ENCODE assay signal across 12 mouse cellular contexts in genomic region chr4:106493639-106494038, GRCm38 (mm10). TPM values are rescaled to one million over a fixed set of nuclear protein-coding genes. Genes with fewer than 3 reads are reported as not detected.
DNase-seq lines count a peak whose midpoint lies in the region; ATAC-seq and TF ChIP-seq lines count a peak whose summit lies in the region.
"Had no signal": no experiment of that assay in that cellular context is flagged by ENCODE, and none has a peak within 500 bp of the region (broad histone marks: within the 10 kb centered on the region; RNA-seq: fewer than 3 reads in every experiment).

No protein-coding gene starts in this region.

- DNase-seq in cerebellum, adult 2 months, result no peak
- DNase-seq in cerebellum, adult 18-20 months, result no peak
- DNase-seq in midbrain, embryonic 14.5 days, result peak; percentile 22
- peak; percentile 42 for DNase-seq in induced T-regulatory cell, adult 2 months (ENCODE audit: low read depth)
- peak; percentile 41 for DNase-seq in thymus, postnatal 25 days
- no peak for DNase-seq in forebrain, embryonic 10.5 days (ENCODE audit: extremely low spot score, low spot score)
- no peak for DNase-seq in heart, adult 9 months (ENCODE audit: low spot score in 2 of 2)
- DNase-seq: layer of hippocampus, postnatal 36 days had no signal

- H3K4me1 ChIP-seq in cerebellum, adult 2 months (ENCODE audit: control insufficient read depth, insufficient read depth, low read length), result no peaks in the 10 kb centered on the region
- 0 out of 2 replicates have a peak, but pooled peaks cover under 1% of the 10 kb centered on the region for H3K4me1 ChIP-seq in midbrain, embryonic 14.5 days (ENCODE audit: control insufficient read depth, insufficient read depth, low read length)
- peaks cover 3% of the 10 kb centered on the region; the same call in 1 of the 2 replicates for H3K4me1 ChIP-seq in midbrain, embryonic 15.5 days
- H3K4me1 ChIP-seq in forebrain, embryonic 10.5 days, result peaks cover 31% of the 10 kb centered on the region

- H3K4me2 ChIP-seq in midbrain, embryonic 14.5 days (ENCODE audit: low read length), result no peak overlapping the region
- no peak overlapping the region for H3K4me2 ChIP-seq in midbrain, embryonic 15.5 days
- H3K4me2 ChIP-seq: forebrain, embryonic 12.5 days; neural tube, embryonic 12.5 days had no signal

- TF ChIP-seq CTCF in cerebellum, adult 2 months (IDR thresholded peaks at IDR 0.05; ENCODE audit: borderline replicate concordance, insufficient read depth, low read depth, low read length), result 0 out of 2 replicates have a peak, but pooled peaks have one; percentile 15

- no peak overlapping the region for H3K9ac ChIP-seq in midbrain, embryonic 14.5 days (replicated peaks; ENCODE audit: low read length)
- no peak overlapping the region for H3K9ac ChIP-seq in midbrain, embryonic 15.5 days
- H3K9ac ChIP-seq: forebrain, embryonic 12.5 days; neural tube, embryonic 12.5 days had no signal

- no peak overlapping the region for H3K4me3 ChIP-seq in cerebellum, adult 2 months (replicated peaks; ENCODE audit: insufficient read depth, low read depth, low read length)
- no peak overlapping the region for H3K4me3 ChIP-seq in midbrain, embryonic 14.5 days (replicated peaks; ENCODE audit: low read depth, low read length)
- no peak overlapping the region for H3K4me3 ChIP-seq in midbrain, embryonic 15.5 days
- H3K4me3 ChIP-seq in forebrain, embryonic 10.5 days, result no peak overlapping the region
- H3K4me3 ChIP-seq: forebrain, embryonic 12.5 days; neural tube, embryonic 12.5 days had no signal

- H3K27ac ChIP-seq in cerebellum, adult 2 months (ENCODE audit: insufficient read depth, low read length), result no peak overlapping the region
- no peak overlapping the region for H3K27ac ChIP-seq in midbrain, embryonic 14.5 days (replicated peaks; ENCODE audit: low read depth, low read length)
- no peak overlapping the region for H3K27ac ChIP-seq in midbrain, embryonic 15.5 days
- no peak overlapping the region for H3K27ac ChIP-seq in forebrain, embryonic 10.5 days
- H3K27ac ChIP-seq: forebrain, embryonic 12.5 days; neural tube, embryonic 12.5 days had no signal

- no peaks in the 10 kb centered on the region for H3K9me3 ChIP-seq in midbrain, embryonic 14.5 days (ENCODE audit: control insufficient read depth, low read length)
- no peaks in the 10 kb centered on the region for H3K9me3 ChIP-seq in midbrain, embryonic 15.5 days
- no peaks in the 10 kb centered on the region for H3K9me3 ChIP-seq in forebrain, embryonic 10.5 days
- H3K9me3 ChIP-seq: forebrain, embryonic 12.5 days; neural tube, embryonic 12.5 days had no signal

- WGBS in cerebellum, adult 2 months, result 73% methylated on average over 2 of the region's 2 CpGs
- 85% methylated on average over 2 of the region's 2 CpGs for WGBS in midbrain, embryonic 14.5 days
- WGBS in midbrain, embryonic 15.5 days, result 79% methylated on average over 2 of the region's 2 CpGs
- WGBS in forebrain, embryonic 10.5 days, result 79% methylated on average over 2 of the region's 2 CpGs

- no peaks in the 10 kb centered on the region for H3K27me3 ChIP-seq in cerebellum, adult 2 months (ENCODE audit: control insufficient read depth, insufficient read depth, low read length)
- H3K27me3 ChIP-seq in midbrain, embryonic 14.5 days (ENCODE audit: control insufficient read depth, insufficient read depth, low read length), result no peaks in the 10 kb centered on the region
- H3K27me3 ChIP-seq in midbrain, embryonic 15.5 days (replicated peaks), result no peaks in the 10 kb centered on the region
- H3K27me3 ChIP-seq in forebrain, embryonic 10.5 days (ENCODE audit: poor library complexity, severe bottlenecking), result no peaks in the 10 kb centered on the region
- H3K27me3 ChIP-seq: forebrain, embryonic 12.5 days; neural tube, embryonic 12.5 days; Patski had no signal

- TF ChIP-seq POLR2A in cerebellum, adult 2 months (IDR thresholded peaks at IDR 0.05; ENCODE audit: borderline replicate concordance, insufficient read depth, low read length), result no peak

- ATAC-seq in midbrain, embryonic 14.5 days (ENCODE audit: low FRiP score, low TSS enrichment), result no peak
- no peak for ATAC-seq in midbrain, embryonic 15.5 days (replicated peaks)
- ATAC-seq: Patski had no signal

- no peaks in the 10 kb centered on the region for H3K36me3 ChIP-seq in midbrain, embryonic 14.5 days (ENCODE audit: control insufficient read depth, insufficient read depth, low read length)
- H3K36me3 ChIP-seq in midbrain, embryonic 15.5 days (replicated peaks), result no peaks in the 10 kb centered on the region
- H3K36me3 ChIP-seq in forebrain, embryonic 10.5 days (replicated peaks), result no peaks in the 10 kb centered on the region
- H3K36me3 ChIP-seq: forebrain, embryonic 12.5 days; neural tube, embryonic 12.5 days had no signal

RNA-seq across cellular contexts. Expression of gene Bsnd, which starts 1.6 kb away (rescaled TPM):
- 0.03 and 0.10 TPM in 2 replicates for polyA plus RNA-seq in cerebellum, adult 2 months (2012; rRNA removed)
- polyA plus RNA-seq in midbrain, embryonic 14.5 days (2014; fragmentation: Nextera tagmentation; extraction: Ambion mirVana), result not detected in 2 replicates
- polyA plus RNA-seq in midbrain, embryonic 15.5 days (2015; fragmentation: Nextera tagmentation; extraction: Ambion mirVana), result not detected in 2 replicates
- polyA plus RNA-seq in forebrain, embryonic 10.5 days (2016; fragmentation: Nextera tagmentation; extraction: Ambion mirVana), result not detected in 2 replicates
- polyA plus RNA-seq: forebrain, embryonic 12.5 days; neural tube, embryonic 12.5 days had no signal

RNA-seq across cellular contexts. Expression of gene Pcsk9, which starts 29.5 kb away (rescaled TPM):
- polyA plus RNA-seq in cerebellum, adult 2 months (2012; rRNA removed), result 0.33 and 0.34 TPM in 2 replicates
- polyA plus RNA-seq in midbrain, embryonic 14.5 days (2014; fragmentation: Nextera tagmentation; extraction: Ambion mirVana), result 4.1 and 4.4 TPM in 2 replicates
- polyA plus RNA-seq in midbrain, embryonic 15.5 days (2015; fragmentation: Nextera tagmentation; extraction: Ambion mirVana), result 2.4 and 3.6 TPM in 2 replicates
- polyA plus RNA-seq in forebrain, embryonic 10.5 days (2016; fragmentation: Nextera tagmentation; extraction: Ambion mirVana), result 5.9 and 6.9 TPM in 2 replicates

Comparison
In these comparisons a context has a peak if more than half of its experiments do, and no peak if none do; other contexts are left out.
1. DNase-seq: peak in midbrain, embryonic 14.5 days (single experiment), induced T-regulatory cell, adult 2 months (single experiment) and thymus, postnatal 25 days (single experiment); none in cerebellum, adult 2 months (0 of 2), cerebellum, adult 18-20 months (0 of 2), forebrain, embryonic 10.5 days (single experiment) and heart, adult 9 months (0 of 2).